Mouse (Mus musculus): Measurements from ENCODE around the gene Gm14124.
"Not testable (repeated sequence)": the region's sequence is repeated elsewhere in the genome, so short reads cannot be mapped to it uniquely, and the experiment has no call there.

- not testable (repeated sequence) for TF ChIP-seq CTCF (IDR thresholded peaks at IDR 0.05; ENCODE audit: borderline replicate concordance, insufficient read depth, low read depth, low read length)
- TF ChIP-seq POLR2A (IDR thresholded peaks at IDR 0.05; ENCODE audit: borderline replicate concordance, insufficient read depth, low read length): peak; percentile 16; the same call in 1 of the 2 replicates
These were observed 53.9 kb downstream of the Gm14124 start for GRCm38 (mm10) chr2:150310952-150311884.

Data from cerebellum, adult 2 months (tissue).